Comparison of ENCODE assay signal across 8 mouse cellular contexts in genomic region chr5:118655025-118655424, GRCm38 (mm10).
DNase-seq lines count a peak whose midpoint lies in the region; ATAC-seq and TF ChIP-seq lines count a peak whose summit lies in the region.

No protein-coding gene starts in this region.

- no peak overlapping the region for H3K4me3 ChIP-seq in hindbrain, embryonic 11.5 days (ENCODE audit: low read depth, low read length)
- H3K4me3 ChIP-seq in hindbrain, embryonic 10.5 days = no peak overlapping the region
- H3K4me3 ChIP-seq in C2C12 (ENCODE audit: insufficient read depth, poor library complexity, severe bottlenecking) = no peak overlapping the region
- H3K4me3 ChIP-seq in kidney, embryonic 14.5 days (ENCODE audit: low read length) = no peak overlapping the region

- peaks cover 95% of the 10 kb centered on the region for H3K79me2 ChIP-seq in C2C12 (ENCODE audit: control insufficient read depth, insufficient read depth)

- 68% methylated on average over 2 of the region's 2 CpGs for WGBS in hindbrain, embryonic 11.5 days
- WGBS in hindbrain, embryonic 10.5 days = 64% methylated on average over 2 of the region's 2 CpGs
- 60% methylated on average over 2 of the region's 2 CpGs for WGBS in kidney, embryonic 14.5 days

- TF ChIP-seq CTCF in C2C12 (IDR thresholded peaks at IDR 0.05; ENCODE audit: control insufficient read depth, insufficient read depth, insufficient read length) = peak; percentile 23

- no peaks in the 10 kb centered on the region for H3K36me3 ChIP-seq in hindbrain, embryonic 11.5 days (ENCODE audit: control insufficient read depth, insufficient read depth, low read length)
- H3K36me3 ChIP-seq in hindbrain, embryonic 10.5 days = no peaks in the 10 kb centered on the region
- H3K36me3 ChIP-seq in C2C12 (ENCODE audit: control insufficient read depth, insufficient read depth) = no peaks in the 10 kb centered on the region
- H3K36me3 ChIP-seq in kidney, embryonic 14.5 days (ENCODE audit: control insufficient read depth, insufficient read depth, low read length) = no peaks in the 10 kb centered on the region

- no peaks in the 10 kb centered on the region for H3K4me1 ChIP-seq in hindbrain, embryonic 11.5 days (replicated peaks; ENCODE audit: control insufficient read depth, insufficient read depth, low read length)
- peaks cover 23% of the 10 kb centered on the region for H3K4me1 ChIP-seq in hindbrain, embryonic 10.5 days (replicated peaks)
- peaks cover 9% of the 10 kb centered on the region; the same call in 1 of the 2 replicates for H3K4me1 ChIP-seq in kidney, embryonic 14.5 days (ENCODE audit: control insufficient read depth, insufficient read depth, low read length)

- no peaks in the 10 kb centered on the region for H3K27me3 ChIP-seq in hindbrain, embryonic 11.5 days (ENCODE audit: control insufficient read depth, insufficient read depth, low read length)
- H3K27me3 ChIP-seq in hindbrain, embryonic 10.5 days (ENCODE audit: insufficient read depth, poor library complexity, severe bottlenecking) = no peaks in the 10 kb centered on the region
- H3K27me3 ChIP-seq in C2C12 (ENCODE audit: control insufficient read depth, insufficient read depth, insufficient read length) = no peaks in the 10 kb centered on the region
- H3K27me3 ChIP-seq in kidney, embryonic 14.5 days (ENCODE audit: control insufficient read depth, insufficient read depth, low read length) = no peaks in the 10 kb centered on the region

- peaks cover 25% of the 10 kb centered on the region for H3K79me3 ChIP-seq in C2C12 (ENCODE audit: low read depth)

- H3K27ac ChIP-seq in hindbrain, embryonic 11.5 days (ENCODE audit: low read depth, low read length) = no peak overlapping the region
- no peak overlapping the region for H3K27ac ChIP-seq in hindbrain, embryonic 10.5 days
- no peak overlapping the region for H3K27ac ChIP-seq in kidney, embryonic 14.5 days (ENCODE audit: low read depth, low read length)

- peak; percentile 32 for DNase-seq in hindbrain, embryonic 11.5 days (ENCODE audit: low spot score)
- DNase-seq in hindbrain, embryonic 10.5 days (ENCODE audit: low spot score) = no peak
- DNase-seq in brain, adult 2 months (ENCODE audit: low read depth, low spot score) = peak; percentile 81
- DNase-seq in retina, postnatal 7 days (ENCODE audit: low read depth, low spot score) = peak; percentile 50
- DNase-seq in ovary, postnatal 10 days (ENCODE audit: low spot score) = no peak
- no peak for DNase-seq in frontal cortex, postnatal 25 days (ENCODE audit: low spot score in 2 of 2)

- no peak overlapping the region for H3K9ac ChIP-seq in hindbrain, embryonic 11.5 days (ENCODE audit: low read depth, low read length)
- H3K9ac ChIP-seq in kidney, embryonic 14.5 days (ENCODE audit: low read depth, low read length) = no peak overlapping the region

- H3K9me3 ChIP-seq in hindbrain, embryonic 11.5 days (ENCODE audit: control insufficient read depth, low read length) = no peaks in the 10 kb centered on the region
- no peaks in the 10 kb centered on the region for H3K9me3 ChIP-seq in hindbrain, embryonic 10.5 days
- no peaks in the 10 kb centered on the region for H3K9me3 ChIP-seq in kidney, embryonic 14.5 days (ENCODE audit: control insufficient read depth, low read length)

- no peak for ATAC-seq in hindbrain, embryonic 11.5 days (ENCODE audit: low FRiP score)
- ATAC-seq in kidney, embryonic 14.5 days (ENCODE audit: low FRiP score, low TSS enrichment) = 0 out of 2 replicates have a peak, but pooled peaks have one; percentile 38

- H3ac ChIP-seq in C2C12 (ENCODE audit: control insufficient read depth, insufficient read length, low read depth) = no peak overlapping the region

- H3K4me2 ChIP-seq in hindbrain, embryonic 11.5 days (replicated peaks; ENCODE audit: low read depth, low read length) = no peak overlapping the region
- H3K4me2 ChIP-seq in kidney, embryonic 14.5 days (replicated peaks; ENCODE audit: low read depth, low read length) = no peak overlapping the region

TF ChIP-seq in C2C12, 6 proteins besides CTCF, POLR2A, EP300 and RAD21:
- TF ChIP-seq USF1 (IDR thresholded peaks at IDR 0.05; ENCODE audit: low read depth) (no peak), MYOG (IDR thresholded peaks at IDR 0.05; ENCODE audit: control insufficient read depth, extremely low read depth, insufficient read length) (no peak), MAX (IDR thresholded peaks at IDR 0.05) (no peak), CEBPB (IDR thresholded peaks at IDR 0.05; ENCODE audit: low read depth) (no peak), FOSL1 (IDR thresholded peaks at IDR 0.05; ENCODE audit: insufficient read depth, low read length, poor library complexity, severe bottlenecking) (no peak), MYOD1 (IDR thresholded peaks at IDR 0.05; ENCODE audit: control insufficient read depth, insufficient read length, low read depth) (no peak)

Comparison
In these comparisons a context has a peak if more than half of its experiments do, and no peak if none do; other contexts are left out.
1. DNase-seq: peak in hindbrain, embryonic 11.5 days (single experiment), brain, adult 2 months (single experiment) and retina, postnatal 7 days (single experiment); none in hindbrain, embryonic 10.5 days (single experiment), ovary, postnatal 10 days (single experiment) and frontal cortex, postnatal 25 days (0 of 2).